Mouse (Mus musculus) stomach, postnatal 0 days (tissue): ENCODE results near the gene Ftl1.
"Not testable (repeated sequence)": the region's sequence is repeated elsewhere in the genome, so short reads cannot be mapped to it uniquely, and the experiment has no call there.

Experiments used
- CTCF ChIP-seq: IDR thresholded peaks from 2 replicates; pipeline ENCODE4 v1.5.1; 2016; ENCODE audit warnings: antibody characterized with exemption, low read depth, mild to moderate bottlenecking, moderate library complexity
- EP300 ChIP-seq: optimal IDR thresholded peaks from 2 replicates; pipeline ENCODE3; 2016; ENCODE audit warnings: antibody characterized with exemption

- TF ChIP-seq CTCF, EP300: not testable (repeated sequence)
Observed at GRCm38 (mm10) chr7:45484985-45485384, 25.3 kb upstream of the Ftl1 start.
